Mouse (Mus musculus): ENCODE measurements at regions not wholly inside any gene's neighbourhood (a gene's known extent, or its start where the extent isn't known, plus 50 kb on each side); places are given as distances from the start of the nearest gene placed in this dataset.

DNA sequence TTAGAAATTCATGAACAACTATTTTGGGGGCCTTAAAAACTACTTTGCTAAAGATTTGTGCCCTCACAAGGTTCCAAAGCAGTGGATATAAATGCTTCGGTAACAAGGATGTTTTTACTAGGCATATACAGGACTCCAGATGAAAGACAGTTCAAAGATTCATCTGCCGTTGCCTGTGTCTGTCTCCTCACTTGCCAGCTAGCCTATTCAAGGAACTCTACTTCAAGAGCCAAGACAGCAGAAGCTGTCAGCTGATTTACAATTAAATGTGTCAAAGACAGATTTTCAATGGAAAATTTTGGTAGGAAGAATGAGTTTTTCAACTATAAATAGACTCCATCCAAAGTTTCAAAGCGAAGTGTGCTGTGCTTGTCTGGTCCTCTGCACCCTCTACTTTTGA, 494.0 kb upstream of the A1bg start:
- TF ChIP-seq CTCF (conservative IDR thresholded peaks at IDR 0.05; ENCODE audit: low read length) = no peak
- no peak for TF ChIP-seq POU5F1 (IDR thresholded peaks at IDR 0.05; ENCODE audit: borderline replicate concordance, low read length)
